Mouse (Mus musculus) liver (tissue): ENCODE measurements around the gene Ank.

Experiments
- DNase-seq: peaks from one replicate; pipeline ENCODE4 v3.0.0-alpha.2; 2020; ENCODE audit warnings: mixed read lengths

Gene Ank

GRCm38 (mm10) chr15:27467641-27468040 lies 1.2 kb downstream of the Ank start:
- peak; percentile 70 for DNase-seq

GRCm38 (mm10) chr15:27468822-27469488 lies 2.5 kb downstream of the Ank start:
- peak; percentile 76 for DNase-seq

GRCm38 (mm10) chr15:27470346-27470745 lies 3.9 kb downstream of the Ank start:
- DNase-seq: peak; percentile 75

- DNase-seq: no peak
Measured at GRCm38 (mm10) chr15:27472315-27472714, 5.8 kb downstream of the Ank start.

- DNase-seq: no peak
Measured at GRCm38 (mm10) chr15:27475988-27476387, 9.5 kb downstream of the Ank start.

GRCm38 (mm10) chr15:27476671-27477070 lies 10.2 kb downstream of the Ank start:
- DNase-seq: peak; percentile 74

GRCm38 (mm10) chr15:27477159-27477558 lies 10.7 kb downstream of the Ank start:
- DNase-seq: no peak

- DNase-seq: peak; percentile 69
Measured at GRCm38 (mm10) chr15:27477630-27478029, 11.2 kb downstream of the Ank start.

- DNase-seq: no peak
Measured at GRCm38 (mm10) chr15:27480333-27481015, 14.0 kb downstream of the Ank start.

- DNase-seq: no peak
Measured at GRCm38 (mm10) chr15:27481956-27482355, 15.5 kb downstream of the Ank start.

- no peak for DNase-seq
Measured at GRCm38 (mm10) chr15:27483183-27483582, 16.7 kb downstream of the Ank start.

- peak; percentile 81 for DNase-seq
Measured at GRCm38 (mm10) chr15:27485567-27486278, 19.2 kb downstream of the Ank start.

GRCm38 (mm10) chr15:27486279-27486618 lies 19.8 kb downstream of the Ank start:
- no peak for DNase-seq

GRCm38 (mm10) chr15:27487059-27487458 lies 20.6 kb downstream of the Ank start:
- no peak for DNase-seq

GRCm38 (mm10) chr15:27488042-27488441 lies 21.6 kb downstream of the Ank start:
- DNase-seq: no peak

GRCm38 (mm10) chr15:27490676-27491075 lies 24.2 kb downstream of the Ank start:
- DNase-seq: no peak

- DNase-seq: peak; percentile 31
Measured at GRCm38 (mm10) chr15:27491425-27492070, 25.1 kb downstream of the Ank start.

- DNase-seq: no peak
Measured at GRCm38 (mm10) chr15:27492156-27492555, 25.7 kb downstream of the Ank start.

GRCm38 (mm10) chr15:27492734-27493133 lies 26.3 kb downstream of the Ank start:
- no peak for DNase-seq

- no peak for DNase-seq
Measured at GRCm38 (mm10) chr15:27493516-27493915, 27.0 kb downstream of the Ank start.

GRCm38 (mm10) chr15:27495981-27496401 lies 29.5 kb downstream of the Ank start:
- DNase-seq: peak; percentile 27

- DNase-seq: peak; percentile 91
Measured at GRCm38 (mm10) chr15:27496596-27497299, 30.3 kb downstream of the Ank start.
